Mouse (Mus musculus) gastrocnemius, postnatal 14 days (tissue): ENCODE data around the gene Mettl23. TPM values are rescaled to one million over a fixed set of nuclear protein-coding genes. Genes with fewer than 3 reads are reported as not detected.
A peak's percentile ranks its signal among the peaks of the same experiment; 100 is the strongest.
"Not testable (repeated sequence)": the region's sequence is repeated elsewhere in the genome, so short reads cannot be mapped to it uniquely, and the experiment has no call there.

Experiments
- DNase-seq: peaks from one replicate; pipeline ENCODE4 v3.0.0; 2021; ENCODE audit warnings: mixed read lengths
- intact Hi-C: fragments of 180-260 bp; cut with DNase I; formaldehyde crosslinking; loops from one replicate; pipeline ENCODE4 v1.15.1; 2025; ENCODE audit warnings: low total_unique reads
- total RNA-seq, 2 experiments: library from RNA; stranded (reverse); gene quantifications; 2 replicates each; pipeline ENCODE4 v1.2.3; 2021

Gene Mettl23
- total RNA-seq, 2 experiments from 2014 or later = 24.1 to 24.7 TPM

GRCm38 (mm10) chr11:116814884-116815415 is 28.1 kb upstream of the Mettl23 start:
- DNase-seq = no peak
- intact Hi-C loops = no loop called here

GRCm38 (mm10) chr11:116816769-116817168 is 26.3 kb upstream of the Mettl23 start:
- DNase-seq = peak; percentile 71
- intact Hi-C loops = no loop called here

- DNase-seq = no peak
- intact Hi-C loops = no loop called here
These were observed 25.5 kb upstream of the Mettl23 start for GRCm38 (mm10) chr11:116817567-116817966.

- no peak for DNase-seq
- intact Hi-C loops = no loop called here
These were observed 24.4 kb upstream of the Mettl23 start for GRCm38 (mm10) chr11:116818722-116819121.

- intact Hi-C loops = no loop called here
- DNase-seq = no peak
These were observed 23.0 kb upstream of the Mettl23 start for GRCm38 (mm10) chr11:116819932-116820593.

GRCm38 (mm10) chr11:116821057-116821940 is 21.8 kb upstream of the Mettl23 start:
- intact Hi-C loops = no loop called here
- no peak for DNase-seq

- intact Hi-C loops = no loop called here
- no peak for DNase-seq
These were observed 20.9 kb upstream of the Mettl23 start for GRCm38 (mm10) chr11:116822215-116822614.

GRCm38 (mm10) chr11:116822626-116823025 is 20.5 kb upstream of the Mettl23 start:
- DNase-seq = no peak
- intact Hi-C loops = no loop called here

GRCm38 (mm10) chr11:116823255-116823654 is 19.8 kb upstream of the Mettl23 start:
- intact Hi-C loops = no loop called here
- DNase-seq = no peak

GRCm38 (mm10) chr11:116823885-116824284 is 19.2 kb upstream of the Mettl23 start:
- DNase-seq, intact Hi-C loops: not testable (repeated sequence)

GRCm38 (mm10) chr11:116825230-116825629 is 17.8 kb upstream of the Mettl23 start:
- DNase-seq = peak; percentile 57
- intact Hi-C loops = no loop called here

GRCm38 (mm10) chr11:116826550-116827504 is 16.3 kb upstream of the Mettl23 start:
- intact Hi-C loops = no loop called here
- no peak for DNase-seq

GRCm38 (mm10) chr11:116827534-116828165 is 15.4 kb upstream of the Mettl23 start, which contains the start of gene Mxra7:
TSS of gene Mxra7 (minus strand) at chr11:116828046.
- intact Hi-C loops = no loop called here

GRCm38 (mm10) chr11:116832172-116832685 is 10.8 kb upstream of the Mettl23 start:
- intact Hi-C loops = no loop called here

More at GRCm38 (mm10) chr11:116827534-116828165, 15.4 kb upstream of the Mettl23 start, which contains the start of gene Mxra7:
- DNase-seq = peak; percentile 88

GRCm38 (mm10) chr11:116834954-116835353 is 8.1 kb upstream of the Mettl23 start:
- DNase-seq = no peak
- intact Hi-C loops = no loop called here

More at GRCm38 (mm10) chr11:116832172-116832685, 10.8 kb upstream of the Mettl23 start:
- DNase-seq = no peak

- intact Hi-C loops = no loop called here
- DNase-seq = no peak
These were observed 6.8 kb upstream of the Mettl23 start for GRCm38 (mm10) chr11:116836283-116836682.

GRCm38 (mm10) chr11:116837441-116837840 is 5.6 kb upstream of the Mettl23 start:
- DNase-seq = no peak
- intact Hi-C loops = no loop called here

- intact Hi-C loops = no loop called here
- no peak for DNase-seq
These were observed 4.1 kb upstream of the Mettl23 start for GRCm38 (mm10) chr11:116838936-116839335.
